Mouse (Mus musculus) Patski (cell line): ENCODE measurements around the gene Sh2b3. TPM values are rescaled to one million over a fixed set of nuclear protein-coding genes. Genes with fewer than 3 reads are reported as not detected.

ENCODE experiments used
- ATAC-seq: fragments of 100-300 bp; one replicate; pipeline ENCODE4 v1.8.0; 2021
- CTCF ChIA-PET: fragments of 350-600 bp; sonication (Branson Sonifier 250); formaldehyde crosslinking; loops from one replicate; lab custom pipeline; 2022; ENCODE audit warnings: inconsistent platforms; lab: Charles Lee
- POLR2A ChIA-PET: fragments of 350-600 bp; sonication (Branson Sonifier 250); formaldehyde crosslinking; loops from one replicate; lab custom pipeline; 2022; ENCODE audit warnings: antibody characterized with exemption, inconsistent platforms; lab: Charles Lee
- DNase-seq: peaks from one replicate; pipeline ENCODE4 v3.0.0-alpha.2; 2011; ENCODE audit warnings: low read depth, low spot score
- H3K27me3 ChIP-seq: fragments of 371-371 bp; one replicate; pipeline ENCODE4 v1.5.1; 2021
- CTCF ChIP-seq: fragments of 100-300 bp; IDR thresholded peaks from one replicate; pipeline ENCODE4 v1.5.1; 2021
- in situ Hi-C: fragments of 300-500 bp; cut with MboI; formaldehyde crosslinking; loops from 3 replicates; pipeline ENCODE4 v1.11.1; 2018; ENCODE audit warnings: low pct_unique_long_range_greater_than_20kb, mixed read lengths
- polyA plus RNA-seq: library from polyadenylated mRNA; unstranded; gene quantifications from one replicate; pipeline ENCODE4 v1.2.3, GENCODE M21; 2021

Gene Sh2b3
- polyA plus RNA-seq, 1 experiment from 2014 or later = 22.2 TPM

- ATAC-seq (no peak), DNase-seq (no peak)
- no peaks in the 10 kb centered on the region for H3K27me3 ChIP-seq
- in situ Hi-C loops = loop anchor here (5.0 kb wide), 1 partner anchor 37 kb away; the partner anchor contains the start of gene Pheta1
- ChIA-PET POLR2A (interaction anchor here (0.6 to 1.0 kb wide), 2 partner anchors 33 to 149 kb away, joined by 4 read pairs; no protein-coding TSS in a partner anchor), CTCF (interaction anchor here (2.0 kb wide), 1 partner anchor 7 kb away, joined by 10 read pairs; no protein-coding TSS in a partner anchor)
- no peak for TF ChIP-seq CTCF
Observed at GRCm38 (mm10) chr5:121810331-121811151, 26.9 kb downstream of the Sh2b3 start.

- POLR2A ChIA-PET = interaction anchor here (0.6 to 1.0 kb wide), 2 partner anchors 33 to 148 kb away, joined by 4 read pairs; no protein-coding TSS in a partner anchor
- DNase-seq = no peak
- no peak for TF ChIP-seq CTCF
- H3K27me3 ChIP-seq = no peaks in the 10 kb centered on the region
- in situ Hi-C loops = loop anchor here (5.0 kb wide), 1 partner anchor 38 kb away; the partner anchor contains the start of gene Pheta1
- ATAC-seq = no peak
- CTCF ChIA-PET = interaction anchor here (1.1 to 2.0 kb wide), 4 partner anchors 8 to 21 kb away, joined by 3 to 10 read pairs (median 4); no protein-coding TSS in a partner anchor
Observed at GRCm38 (mm10) chr5:121809667-121810224, 27.7 kb downstream of the Sh2b3 start.

- in situ Hi-C loops = no loop called here
- POLR2A ChIA-PET = interaction anchor here (0.6 to 1.0 kb wide), 2 partner anchors 10 to 11 kb away, joined by 3 read pairs; no protein-coding TSS in a partner anchor
- no peak for TF ChIP-seq CTCF
- CTCF ChIA-PET = interaction anchor here (0.9 to 2.0 kb wide), 4 partner anchors 9 to 29 kb away, joined by 3 to 10 read pairs (median 4); partner anchors contain the start of gene Sh2b3
- no peaks in the 10 kb centered on the region for H3K27me3 ChIP-seq
- ATAC-seq = no peak
- DNase-seq = no peak
Observed at GRCm38 (mm10) chr5:121808202-121808601, 29.2 kb downstream of the Sh2b3 start.

GRCm38 (mm10) chr5:121807186-121807585, 30.3 kb downstream of the Sh2b3 start:
- ATAC-seq = no peak
- DNase-seq = no peak
- no peak for TF ChIP-seq CTCF
- no peaks in the 10 kb centered on the region for H3K27me3 ChIP-seq
- ChIA-PET POLR2A (interaction anchor here (0.9 kb wide), 1 partner anchor 17 kb away, joined by 3 read pairs; no protein-coding TSS in a partner anchor), CTCF (no interaction called here)
- in situ Hi-C loops = no loop called here

- in situ Hi-C loops = no loop called here
- no peak for TF ChIP-seq CTCF
- DNase-seq (no peak), ATAC-seq (no peak)
- ChIA-PET CTCF (interaction anchor here (1.1 kb wide), 1 partner anchor 45 kb away, joined by 4 read pairs; no protein-coding TSS in a partner anchor), POLR2A (no interaction called here)
- H3K27me3 ChIP-seq = no peaks in the 10 kb centered on the region
Observed at GRCm38 (mm10) chr5:121798447-121798846, 39.0 kb downstream of the Sh2b3 start.

GRCm38 (mm10) chr5:121795800-121796199, 41.6 kb downstream of the Sh2b3 start:
- H3K27me3 ChIP-seq = no peaks in the 10 kb centered on the region
- ATAC-seq = no peak
- no peak for DNase-seq
- ChIA-PET CTCF (interaction anchor here (1.0 to 1.8 kb wide), 2 partner anchors 9 to 17 kb away, joined by 3 to 4 read pairs; no protein-coding TSS in a partner anchor), POLR2A (interaction anchor here (1.0 kb wide), 1 partner anchor 9 kb away, joined by 5 read pairs; no protein-coding TSS in a partner anchor)
- in situ Hi-C loops = no loop called here
- TF ChIP-seq CTCF = peak; percentile 38

- POLR2A ChIA-PET = interaction anchor here (1.5 kb wide), 1 partner anchor 16 kb away, joined by 3 read pairs; no protein-coding TSS in a partner anchor
- in situ Hi-C loops = no loop called here
- no peak for DNase-seq
- TF ChIP-seq CTCF = peak; percentile 24
- no peaks in the 10 kb centered on the region for H3K27me3 ChIP-seq
- no peak for ATAC-seq
- CTCF ChIA-PET = interaction anchor here (1.0 to 1.5 kb wide), 4 partner anchors 14 to 70 kb away, joined by 3 to 5 read pairs (median 4); no protein-coding TSS in a partner anchor
Observed at GRCm38 (mm10) chr5:121791026-121791425, 46.4 kb downstream of the Sh2b3 start.

- no peak for TF ChIP-seq CTCF
- in situ Hi-C loops = no loop called here
- ATAC-seq (no peak), DNase-seq (no peak)
- ChIA-PET POLR2A (no interaction called here), CTCF (interaction anchor here (0.8 to 1.3 kb wide), 4 partner anchors 10 to 66 kb away, joined by 3 read pairs; no protein-coding TSS in a partner anchor)
- H3K27me3 ChIP-seq = no peaks in the 10 kb centered on the region
Observed at GRCm38 (mm10) chr5:121783862-121784500, 53.5 kb downstream of the Sh2b3 start.

- TF ChIP-seq CTCF = peak; percentile 34
- no peaks in the 10 kb centered on the region for H3K27me3 ChIP-seq
- CTCF ChIA-PET = interaction anchor here (0.9 kb wide), 1 partner anchor 9 kb away, joined by 3 read pairs; no protein-coding TSS in a partner anchor
- POLR2A ChIA-PET = no interaction called here
- no peak for DNase-seq
- in situ Hi-C loops = no loop called here
- no peak for ATAC-seq
Observed at GRCm38 (mm10) chr5:121782467-121782866, 55.0 kb downstream of the Sh2b3 start.

- ChIA-PET POLR2A (interaction anchor here (0.7 kb wide), 1 partner anchor 45 kb away, joined by 6 read pairs; no protein-coding TSS in a partner anchor), CTCF (interaction anchor here (1.2 to 5.8 kb wide), 3 partner anchors 11 to 18 kb away, joined by 3 to 28 read pairs (median 4); no protein-coding TSS in a partner anchor)
- in situ Hi-C loops = no loop called here
- DNase-seq (no peak), ATAC-seq (no peak)
- no peak for TF ChIP-seq CTCF
- no peaks in the 10 kb centered on the region for H3K27me3 ChIP-seq
Observed at GRCm38 (mm10) chr5:121780180-121780579, 57.3 kb downstream of the Sh2b3 start.
